Mouse (Mus musculus) heart, embryonic 13.5 days (tissue): ENCODE measurements around the gene Casc1. TPM values are rescaled to one million over a fixed set of nuclear protein-coding genes. Genes with fewer than 3 reads are reported as not detected.
"Not testable (repeated sequence)": the region's sequence is repeated elsewhere in the genome, so short reads cannot be mapped to it uniquely, and the experiment has no call there.

ENCODE experiments used
- ATAC-seq: fragments of 200-750 bp; cut with Nextera tagmentation; 2 replicates; pipeline ENCODE4 v1.8.0; 2017; ENCODE audit warnings: moderate TSS enrichment; ENCODE audit not compliant: insufficient number of reproducible peaks, low FRiP score, low TSS enrichment; ENCODE audit errors: extremely low read depth
- H3K27ac ChIP-seq: fragments of 300-500 bp; sonication (generic); replicated peaks from 2 replicates; pipeline ENCODE4 v1.5.1; 2015; ENCODE audit warnings: moderate library complexity, mild to moderate bottlenecking, inconsistent platforms
- H3K27me3 ChIP-seq: fragments of 300-500 bp; sonication (generic); replicated peaks from 2 replicates; pipeline ENCODE4 v1.6.1; 2015; ENCODE audit warnings: mild to moderate bottlenecking, inconsistent platforms
- H3K36me3 ChIP-seq: fragments of 300-500 bp; sonication (generic); 2 replicates; pipeline ENCODE4 v1.6.1; 2015; ENCODE audit warnings: mild to moderate bottlenecking, inconsistent platforms
- H3K4me1 ChIP-seq: fragments of 300-500 bp; sonication (generic); 2 replicates; pipeline ENCODE4 v1.6.1; 2015; ENCODE audit warnings: inconsistent platforms
- H3K4me2 ChIP-seq: fragments of 300-500 bp; sonication (generic); 2 replicates; pipeline ENCODE4 v1.6.1; 2015; ENCODE audit warnings: inconsistent platforms, mild to moderate bottlenecking, moderate library complexity
- H3K4me3 ChIP-seq: fragments of 300-500 bp; sonication (generic); 2 replicates; pipeline ENCODE4 v1.5.1; 2015; ENCODE audit warnings: moderate library complexity, mild to moderate bottlenecking, inconsistent platforms
- H3K9ac ChIP-seq: fragments of 300-500 bp; sonication (generic); 2 replicates; pipeline ENCODE4 v1.6.1; 2015; ENCODE audit warnings: inconsistent platforms, mild to moderate bottlenecking, moderate library complexity
- H3K9me3 ChIP-seq: fragments of 300-500 bp; sonication (generic); 2 replicates; pipeline ENCODE4 v1.6.1; 2016; ENCODE audit warnings: inconsistent platforms
- WGBS: fragments of 180-500 bp; shearing (Covaris S2); methylation state at CpG from one replicate; pipeline ENCODE4 v1.1.7; 2015; ENCODE audit warnings: mixed read lengths; 5-methylcytosine and 5-hydroxymethylcytosine counted together
- polyA plus RNA-seq: library from polyadenylated mRNA; unstranded; fragments of >200 nt; fragmentation: Nextera tagmentation; extraction: Ambion mirVana; gene quantifications from 2 replicates; pipeline ENCODE4 v1.2.1, GENCODE M21; 2015

The Casc1 gene
- polyA plus RNA-seq, 1 experiment from 2014 or later = 0.56 TPM

GRCm38 (mm10) chr6:145135804-145136203 is 75.0 kb downstream of the Casc1 start:
- Histone ChIP-seq H3K4me3 (no peak overlapping the region), H3K9me3 (no peaks in the 10 kb centered on the region), H3K9ac (no peak overlapping the region), H3K27me3 (no peaks in the 10 kb centered on the region), H3K4me2 (no peak overlapping the region), H3K27ac (no peak overlapping the region), H3K36me3 (no peaks in the 10 kb centered on the region), H3K4me1 (peaks cover 9% of the 10 kb centered on the region)
- ATAC-seq = no peak; the same call in 1 of the 2 replicates
- WGBS = 61% methylated on average over 9 of the region's 9 CpGs

GRCm38 (mm10) chr6:145135295-145135694 is 75.5 kb downstream of the Casc1 start:
- Histone ChIP-seq H3K4me1 (peaks cover 4% of the 10 kb centered on the region; the same call in 1 of the 2 replicates), H3K27me3 (no peaks in the 10 kb centered on the region), H3K4me3 (no peak overlapping the region), H3K9ac (no peak overlapping the region), H3K4me2 (no peak overlapping the region), H3K9me3 (no peaks in the 10 kb centered on the region), H3K27ac (no peak overlapping the region), H3K36me3 (no peaks in the 10 kb centered on the region)
- no peak for ATAC-seq
- WGBS = 69% methylated on average over 3 of the region's 3 CpGs

- not testable (repeated sequence) for H3K4me1 ChIP-seq, H3K27me3 ChIP-seq, H3K4me3 ChIP-seq, H3K4me2 ChIP-seq, H3K27ac ChIP-seq, H3K36me3 ChIP-seq, ATAC-seq, H3K9ac ChIP-seq, H3K9me3 ChIP-seq
- WGBS = 76% methylated on average over 5 of the region's 5 CpGs
Measured at GRCm38 (mm10) chr6:145132969-145133368, 77.8 kb downstream of the Casc1 start.

- H3K36me3 ChIP-seq = no peaks in the 10 kb centered on the region
- H3K4me2 ChIP-seq = no peak overlapping the region
- no peak for ATAC-seq
- WGBS = 83% methylated on average over 5 of the region's 5 CpGs
- no peaks in the 10 kb centered on the region for H3K4me1 ChIP-seq
- no peak overlapping the region for H3K27ac ChIP-seq
- H3K27me3 ChIP-seq = no peaks in the 10 kb centered on the region
- H3K9ac ChIP-seq = no peak overlapping the region
- H3K9me3 ChIP-seq = no peaks in the 10 kb centered on the region
- no peak overlapping the region for H3K4me3 ChIP-seq
Measured at GRCm38 (mm10) chr6:145131991-145132390, 78.8 kb downstream of the Casc1 start.

GRCm38 (mm10) chr6:145129563-145129962 is 81.2 kb downstream of the Casc1 start:
- 78% methylated on average over 4 of the region's 4 CpGs for WGBS
- Histone ChIP-seq H3K27ac (no peak overlapping the region), H3K4me2 (no peak overlapping the region), H3K4me3 (no peak overlapping the region), H3K4me1 (peaks cover 17% of the 10 kb centered on the region), H3K9ac (no peak overlapping the region), H3K9me3 (no peaks in the 10 kb centered on the region), H3K27me3 (no peaks in the 10 kb centered on the region), H3K36me3 (no peaks in the 10 kb centered on the region)
- no peak for ATAC-seq

- WGBS = 81% methylated on average over 3 of the region's 3 CpGs
- no peak overlapping the region for H3K4me2 ChIP-seq
Measured at GRCm38 (mm10) chr6:145127652-145128051, 83.2 kb downstream of the Casc1 start.

GRCm38 (mm10) chr6:145125591-145126113 is 85.2 kb downstream of the Casc1 start:
- Histone ChIP-seq H3K4me1 (peaks cover 46% of the 10 kb centered on the region), H3K27me3 (no peaks in the 10 kb centered on the region), H3K27ac (peak overlapping the region; percentile 87), H3K4me3 (no peak overlapping the region), H3K9ac (peak overlapping the region; percentile 8; the same call in 1 of the 2 replicates), H3K36me3 (no peaks in the 10 kb centered on the region), H3K9me3 (no peaks in the 10 kb centered on the region), H3K4me2 (peak overlapping the region; percentile 38)
- peak; percentile 26; the same call in 1 of the 2 replicates for ATAC-seq
- WGBS = 16% methylated on average over 7 of the region's 7 CpGs

More at GRCm38 (mm10) chr6:145127652-145128051, 83.2 kb downstream of the Casc1 start:
- ATAC-seq = no peak
- H3K27ac ChIP-seq = no peak overlapping the region
- no peaks in the 10 kb centered on the region for H3K36me3 ChIP-seq
- H3K27me3 ChIP-seq = no peaks in the 10 kb centered on the region
- H3K4me1 ChIP-seq = peaks cover 26% of the 10 kb centered on the region
- H3K9ac ChIP-seq = no peak overlapping the region
- H3K4me3 ChIP-seq = no peak overlapping the region
- H3K9me3 ChIP-seq = no peaks in the 10 kb centered on the region

Other genes starting within 250 kb of the Casc1 start
- 7.3 and 7.6 TPM in 2 replicates for gene Bcat1, start 134.8 kb downstream of the Casc1 start, polyA plus RNA-seq
- gene Lrmp, start 95.4 kb downstream of the Casc1 start, polyA plus RNA-seq = 2.2 and 2.4 TPM in 2 replicates
- gene Etfrf1, start 129 bp upstream of the Casc1 start, polyA plus RNA-seq = 52.7 and 56.0 TPM in 2 replicates
- gene Kras, start 39.2 kb upstream of the Casc1 start, polyA plus RNA-seq = 33.9 and 39.9 TPM in 2 replicates